Mouse (Mus musculus): ENCODE measurements at regions not wholly inside any gene's neighbourhood (a gene's known extent, or its start where the extent isn't known, plus 50 kb on each side); places are given as distances from the start of the nearest gene placed in this dataset.

DNA sequence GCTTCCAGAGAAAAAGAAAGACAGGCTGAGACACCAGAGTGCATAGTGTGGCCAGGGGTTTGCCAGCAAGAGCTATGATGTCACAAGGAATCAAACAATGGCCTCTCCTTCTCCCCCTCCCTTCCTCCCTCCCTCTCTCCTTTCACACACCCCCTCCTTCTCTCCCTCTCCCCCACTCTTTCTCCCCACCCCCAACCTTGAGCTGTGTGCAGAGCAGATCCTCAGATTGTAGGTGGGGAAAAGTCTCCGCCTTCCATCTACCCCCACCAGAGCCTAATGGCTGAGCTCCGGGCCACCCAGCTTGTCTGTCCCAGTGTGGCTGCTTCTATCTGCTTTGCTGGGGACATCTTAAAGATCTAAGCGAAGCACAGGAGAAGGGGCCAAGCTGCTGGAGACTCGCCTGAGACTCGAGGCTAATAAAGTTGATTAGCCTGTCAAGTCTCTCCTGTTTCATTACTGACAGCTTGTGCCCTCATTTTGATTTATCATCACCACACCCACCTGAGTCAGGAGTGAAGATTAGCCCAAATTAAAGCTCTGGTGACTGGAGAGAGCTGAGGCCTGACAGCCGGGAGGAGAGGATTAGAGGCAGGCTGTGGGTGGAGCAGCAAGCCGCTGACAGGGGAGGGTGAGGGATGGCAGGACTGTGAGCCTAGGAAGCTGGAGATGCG, 272.8 kb downstream of the Cbln1 start:
- no peak for DNase-seq

DNA sequence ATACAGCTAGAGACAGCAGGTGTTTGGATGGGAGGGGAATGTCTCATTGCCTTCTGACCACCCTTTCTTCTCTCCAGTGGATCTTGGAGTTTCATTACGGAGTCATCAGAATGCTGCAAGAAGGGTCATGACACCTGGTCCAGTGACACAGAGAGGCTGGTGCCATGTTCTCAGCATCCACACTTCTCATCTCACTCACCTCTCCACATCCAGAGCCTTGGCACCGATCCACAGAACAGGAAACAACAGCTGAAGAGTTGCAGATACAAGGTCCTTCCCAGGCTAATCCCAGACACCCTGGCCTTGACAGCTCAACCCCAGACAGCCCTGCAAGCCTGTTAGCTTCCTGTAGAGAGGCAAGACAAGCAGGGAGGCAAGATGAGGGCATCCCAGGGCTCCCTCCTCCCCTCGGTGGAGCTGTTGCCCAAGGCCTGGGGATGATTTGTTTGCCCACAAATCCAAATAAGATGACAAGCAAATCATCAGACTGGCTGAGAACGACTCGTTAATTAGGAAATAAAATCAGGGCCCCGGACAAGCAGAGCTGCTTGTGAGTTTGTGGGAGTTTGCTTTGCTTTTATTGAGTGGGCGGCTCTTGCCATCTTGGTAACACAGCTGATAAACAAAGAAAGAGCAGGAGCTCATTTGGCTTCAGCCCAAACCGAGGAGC, 274.4 kb downstream of the Cbln1 start:
- no peak for DNase-seq

GRCm38 (mm10) chr8:87197000-87197399, 275.4 kb downstream of the Cbln1 start:
- DNase-seq = no peak

DNA sequence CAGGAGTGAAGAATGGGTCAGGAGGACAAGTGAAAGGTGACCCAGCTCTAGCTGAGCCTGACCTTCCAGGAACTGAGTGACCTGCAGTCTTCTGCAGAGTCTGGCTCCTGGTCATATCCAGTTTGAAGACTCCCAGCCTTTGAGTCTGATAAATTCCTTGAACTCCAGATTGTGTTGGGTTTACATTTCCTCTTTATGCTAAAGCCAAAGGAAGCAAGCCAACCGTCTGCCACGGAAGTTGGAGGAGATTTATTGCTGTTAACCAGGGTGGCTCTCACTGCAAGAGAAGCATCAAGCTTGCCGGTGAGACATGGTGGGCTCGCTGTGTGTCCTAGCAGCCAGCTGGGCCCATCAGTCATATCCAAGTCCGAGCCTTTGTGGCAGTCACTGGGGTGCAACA, 276.4 kb downstream of the Cbln1 start:
- DNase-seq = no peak

DNA sequence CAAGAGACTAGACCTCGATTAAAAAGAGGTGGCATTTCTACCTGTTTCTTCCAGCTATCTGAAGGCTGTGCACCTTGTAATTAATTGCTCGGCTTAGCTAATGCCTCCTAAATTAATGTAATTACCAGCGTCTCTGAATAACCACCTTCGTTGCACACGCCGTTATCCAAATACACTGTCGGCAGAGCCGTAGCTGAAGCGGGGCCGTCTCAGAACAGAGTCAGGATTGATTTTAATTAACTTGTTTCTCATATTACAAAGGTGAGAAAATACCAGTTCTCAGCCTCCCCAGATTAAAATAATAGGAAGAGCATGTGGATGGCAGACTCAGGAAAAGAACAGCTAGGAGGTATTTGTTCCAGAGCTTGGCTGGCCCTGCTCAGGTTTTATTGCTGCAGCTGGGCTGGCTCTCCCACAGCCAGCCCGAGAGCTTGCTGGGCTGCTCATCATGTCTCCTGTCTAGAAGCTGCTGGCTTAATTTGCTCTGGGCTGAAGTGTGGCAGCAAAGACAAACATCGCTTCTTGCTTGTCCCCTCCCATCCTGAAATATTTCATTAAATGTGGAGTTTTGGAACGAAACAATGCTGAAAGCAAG, 282.5 kb downstream of the Cbln1 start:
- DNase-seq = no peak

GRCm38 (mm10) chr8:87182888-87183287, 289.5 kb downstream of the Cbln1 start:
- no peak for DNase-seq

DNA sequence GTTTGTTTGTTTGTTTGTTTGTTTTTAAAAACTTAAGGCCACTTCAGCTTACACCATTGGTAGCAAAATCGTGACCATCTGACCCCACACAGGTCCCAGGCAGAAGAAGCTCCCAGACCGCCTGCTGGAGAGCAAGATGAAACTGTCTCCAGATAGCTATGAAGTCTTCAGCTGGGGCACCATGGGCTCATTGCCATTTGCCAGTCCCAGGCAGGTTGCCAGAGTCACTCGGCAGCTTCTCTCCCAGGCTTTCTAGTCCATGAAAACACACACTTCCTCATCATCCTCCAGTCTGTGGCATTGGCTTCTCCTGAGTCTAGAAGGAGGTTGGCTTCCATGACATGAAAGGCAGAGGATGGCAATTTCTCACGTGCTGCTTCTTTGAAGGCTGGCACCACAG, 293.5 kb upstream of the N4bp1 start:
- no peak for DNase-seq

DNA sequence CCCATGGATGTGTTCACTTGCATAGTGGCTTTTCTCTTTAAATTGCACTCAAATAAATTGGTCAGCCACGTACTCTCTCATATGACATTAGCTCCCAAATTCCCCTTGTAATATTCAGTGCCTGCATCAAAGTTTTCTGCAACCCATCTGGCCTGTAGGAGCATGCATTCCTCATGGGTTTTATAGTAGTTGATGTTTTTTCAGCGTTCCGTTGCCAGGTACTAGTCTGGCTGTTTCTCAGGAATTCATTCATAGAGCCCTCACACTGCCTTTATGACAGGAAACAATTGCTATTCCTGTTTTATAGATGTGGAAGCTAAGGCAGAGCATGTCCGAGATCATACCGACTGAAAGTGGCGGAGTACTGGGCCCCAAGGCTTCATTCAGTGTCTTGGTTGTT, 292.6 kb upstream of the N4bp1 start:
- DNase-seq = no peak

DNA sequence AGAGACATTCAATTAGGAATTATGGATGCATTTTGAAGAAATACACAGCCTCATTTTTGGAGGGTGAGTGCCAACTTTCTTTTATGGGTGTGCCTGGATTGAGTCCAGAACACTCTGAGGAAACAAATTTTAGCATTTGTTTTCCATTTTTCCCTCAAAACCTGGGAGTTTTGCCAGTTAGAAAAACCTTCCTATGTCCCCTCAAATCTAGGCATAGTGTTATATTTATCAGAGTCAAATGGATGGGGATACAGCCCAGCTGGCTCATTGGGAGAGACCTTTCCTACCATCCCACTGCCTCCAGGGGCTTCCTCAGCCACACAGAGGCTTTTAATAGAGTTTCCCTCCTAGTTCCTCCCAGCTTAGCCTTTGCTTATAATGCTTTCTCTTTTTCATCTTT, 290.0 kb upstream of the N4bp1 start:
- no peak for DNase-seq

GRCm38 (mm10) chr8:87173720-87174119, 288.7 kb upstream of the N4bp1 start:
- no peak for DNase-seq

- no peak for DNase-seq
These were observed 281.7 kb upstream of the N4bp1 start for GRCm38 (mm10) chr8:87166771-87167170.

GRCm38 (mm10) chr8:87160416-87160815, 275.4 kb upstream of the N4bp1 start:
- DNase-seq = no peak

- DNase-seq = no peak
These were observed 273.3 kb upstream of the N4bp1 start for GRCm38 (mm10) chr8:87158322-87158721.

- DNase-seq = no peak
These were observed 270.9 kb upstream of the N4bp1 start for GRCm38 (mm10) chr8:87155819-87156425.

DNA sequence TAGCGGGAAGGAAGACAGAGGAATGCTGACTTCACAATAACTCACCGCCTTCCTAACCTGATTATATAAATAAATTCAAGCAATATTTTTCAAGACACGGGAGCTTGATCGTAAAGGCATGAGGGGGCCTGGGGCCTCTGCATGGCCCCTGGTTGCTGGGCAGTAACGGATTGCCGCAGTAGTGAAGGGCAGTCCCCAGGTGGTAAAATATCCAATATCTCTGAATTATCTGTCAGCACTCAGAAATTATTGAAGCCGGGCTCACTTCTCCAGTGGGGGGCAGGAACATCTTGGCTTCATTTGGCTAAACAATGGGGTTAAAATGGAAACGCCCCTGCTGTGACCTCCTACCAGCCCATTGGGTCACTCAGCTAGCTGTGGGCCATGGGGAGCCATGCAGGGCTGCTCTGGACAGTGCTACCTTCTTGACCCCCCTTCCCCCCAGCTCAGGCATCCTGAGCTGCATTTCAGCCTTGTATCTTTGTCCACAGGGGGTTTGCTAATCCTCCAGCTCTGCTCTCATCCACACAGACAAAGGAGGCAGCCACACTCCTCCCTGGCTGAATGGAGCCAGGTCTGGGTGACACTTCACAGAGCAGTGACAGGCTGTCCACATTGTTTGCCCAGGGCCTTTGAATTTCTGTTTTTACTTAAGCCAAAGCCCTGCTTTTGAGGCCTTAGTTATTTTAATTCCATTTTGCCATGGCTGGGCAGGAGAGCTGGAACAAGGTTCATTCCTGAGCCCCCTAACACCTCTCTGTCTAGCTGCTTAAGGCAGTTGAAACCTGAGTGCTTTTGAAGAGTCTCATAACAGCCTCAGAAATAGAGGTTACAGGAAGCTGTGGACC, 267.2 kb upstream of the N4bp1 start:
- no peak for DNase-seq

DNA sequence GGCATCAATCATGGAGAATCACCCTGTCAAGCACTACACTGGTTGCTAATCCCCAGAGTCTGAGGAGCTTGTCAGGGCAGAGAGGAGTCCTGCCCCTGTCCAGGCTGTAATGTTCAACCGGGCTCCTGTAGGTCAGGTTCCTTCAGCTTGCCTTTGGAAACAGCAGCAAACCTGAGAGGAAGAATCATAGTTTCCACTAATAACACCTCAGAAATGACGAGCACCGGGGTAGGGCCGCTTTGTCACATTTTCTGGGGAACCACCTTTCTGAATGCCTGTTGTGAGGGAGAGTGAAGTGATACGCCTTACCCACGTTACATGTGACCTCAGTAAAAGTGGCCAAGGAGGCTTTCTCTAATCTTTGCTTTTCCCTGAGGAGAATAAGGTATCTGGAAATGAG, 263.8 kb upstream of the N4bp1 start:
- DNase-seq = no peak

GRCm38 (mm10) chr8:87147704-87148103, 262.6 kb upstream of the N4bp1 start:
- DNase-seq = no peak

GRCm38 (mm10) chr8:87137412-87137811, 252.4 kb upstream of the N4bp1 start:
- no peak for DNase-seq

- no peak for DNase-seq
These were observed 246.7 kb upstream of the N4bp1 start for GRCm38 (mm10) chr8:87131716-87132115.

- DNase-seq = peak; percentile 36 to 72
These were observed 245.6 kb upstream of the N4bp1 start for GRCm38 (mm10) chr8:87130691-87131090.

DNA sequence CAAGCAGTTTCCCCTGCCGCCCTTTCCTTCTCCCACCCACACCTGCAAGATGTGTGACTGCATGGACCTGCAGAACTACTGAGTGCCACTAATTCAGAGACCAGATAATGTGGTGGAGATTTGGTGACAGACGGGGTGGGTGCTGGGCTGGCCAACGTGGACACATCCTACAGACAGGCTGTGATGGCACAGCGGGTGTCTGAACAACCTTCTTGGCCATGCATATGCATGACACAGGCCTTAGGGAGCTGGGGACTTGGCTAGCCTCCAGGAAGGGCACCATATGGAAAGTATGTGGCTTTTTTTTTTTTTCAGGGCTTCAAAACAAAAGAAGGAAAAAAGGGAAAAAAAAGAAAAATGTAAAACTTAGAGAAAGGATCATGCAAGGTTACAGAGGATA, 243.5 kb upstream of the N4bp1 start:
- DNase-seq = no peak

DNA sequence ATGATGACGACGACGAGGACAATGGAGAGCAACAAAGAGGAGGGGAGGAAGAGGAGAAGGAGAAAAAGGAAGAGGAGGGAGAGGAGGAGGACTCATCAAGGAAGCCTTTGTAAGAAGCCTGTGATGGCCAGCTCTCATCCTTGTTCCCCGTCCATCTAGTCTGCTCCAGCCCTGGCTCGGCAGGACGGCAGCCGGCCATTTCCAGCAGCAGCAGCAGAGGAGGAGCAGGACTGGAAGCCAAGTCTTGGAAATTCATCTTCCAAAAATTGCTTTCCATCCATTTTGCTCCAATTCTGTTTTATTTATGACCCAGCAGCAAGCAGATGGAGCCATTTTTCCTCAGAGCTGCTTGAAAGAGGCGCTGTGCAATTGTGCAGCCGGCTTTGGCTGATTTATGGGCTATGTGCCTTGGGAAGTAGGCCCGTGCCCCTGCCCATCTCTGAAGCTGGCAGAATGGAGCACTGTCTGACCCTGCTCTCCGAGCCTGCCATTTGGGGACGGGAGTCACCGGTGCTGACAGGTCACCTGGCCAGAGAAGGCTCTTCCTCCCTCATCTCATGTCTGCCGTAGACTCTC, 231.2 kb upstream of the N4bp1 start:
- no peak for DNase-seq

- DNase-seq = no peak
These were observed 227.3 kb upstream of the N4bp1 start for GRCm38 (mm10) chr8:87112355-87112754.
